Mouse (Mus musculus): ENCODE data around the gene Dhx58. TPM values are rescaled to one million over a fixed set of nuclear protein-coding genes. Genes with fewer than 3 reads are reported as not detected.

Dhx58 gene
- polyA plus RNA-seq, 1 experiment, result 13.3 TPM

DNA sequence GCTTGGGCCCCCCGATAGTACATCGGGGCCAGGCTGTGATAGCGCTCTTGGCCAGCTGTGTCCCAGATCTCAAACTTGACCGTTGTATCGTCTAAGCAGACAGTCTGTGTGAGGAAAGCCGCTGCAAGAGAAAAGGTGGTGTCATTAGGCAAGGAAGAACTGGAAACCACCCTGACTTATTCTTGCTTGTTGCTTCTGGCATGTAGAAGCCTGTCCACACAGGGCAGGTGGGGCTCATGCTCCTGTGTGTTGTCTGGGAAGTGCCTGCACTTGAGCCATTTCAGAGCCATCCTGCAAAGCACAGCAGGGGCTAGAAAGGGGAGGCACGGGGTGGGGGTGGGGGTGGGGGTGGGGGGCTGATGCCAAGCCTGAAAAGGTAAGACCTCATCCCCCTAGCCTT, 14.4 kb upstream of the Dhx58 start:
- Histone ChIP-seq H3K27ac (ENCODE audit: insufficient read depth, low read depth, low read length) (no peak overlapping the region), H3K4me1 (ENCODE audit: control insufficient read depth, insufficient read depth, insufficient read length, low read length) (peaks cover 21% of the 10 kb centered on the region), H3K27me3 (ENCODE audit: control insufficient read depth, insufficient read depth, low read length) (no peaks in the 10 kb centered on the region), H3K4me3 (ENCODE audit: low read depth, low read length) (no peak overlapping the region), H3K36me3 (ENCODE audit: control insufficient read depth, insufficient read depth, low read length) (peaks cover 44% of the 10 kb centered on the region)
- 96% methylated on average over 7 of the region's 7 CpGs for WGBS
- TF ChIP-seq POLR2A (IDR thresholded peaks at IDR 0.05; ENCODE audit: low read depth, low read length), result no peak
- no peak for TF ChIP-seq CTCF (IDR thresholded peaks at IDR 0.05; ENCODE audit: extremely low read depth, insufficient read length, insufficient replicate concordance, low read depth, low read length)

DNA sequence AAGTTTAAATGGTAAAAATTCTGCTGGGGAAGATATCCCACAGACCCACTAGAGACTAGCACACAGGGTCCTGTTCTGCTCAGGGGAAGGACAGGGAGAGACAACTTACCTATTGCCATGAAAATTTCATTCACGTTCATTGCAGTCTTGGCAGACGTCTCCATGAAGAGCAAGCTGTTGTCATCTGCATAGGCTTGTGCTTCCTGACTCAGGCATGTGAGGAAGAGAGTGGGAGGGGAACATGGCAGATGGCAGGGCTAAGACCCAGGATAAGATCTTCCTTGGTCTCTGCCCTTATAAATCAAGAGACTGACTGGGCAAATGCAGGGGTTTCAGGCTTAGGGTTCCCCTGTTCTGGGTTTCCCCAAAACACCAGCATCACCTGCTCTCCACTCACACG, 12.6 kb upstream of the Dhx58 start:
- no peaks in the 10 kb centered on the region for H3K27me3 ChIP-seq (ENCODE audit: control insufficient read depth, insufficient read depth, low read length)
- 88% methylated on average over 3 of the region's 3 CpGs for WGBS
- H3K4me3 ChIP-seq (ENCODE audit: low read depth, low read length), result no peak overlapping the region
- peaks cover 18% of the 10 kb centered on the region for H3K4me1 ChIP-seq (ENCODE audit: control insufficient read depth, insufficient read depth, insufficient read length, low read length)
- H3K27ac ChIP-seq (ENCODE audit: insufficient read depth, low read depth, low read length), result no peak overlapping the region
- H3K36me3 ChIP-seq (ENCODE audit: control insufficient read depth, insufficient read depth, low read length), result peaks cover 44% of the 10 kb centered on the region
- TF ChIP-seq POLR2A (IDR thresholded peaks at IDR 0.05; ENCODE audit: low read depth, low read length), result no peak
- no peak for TF ChIP-seq CTCF (IDR thresholded peaks at IDR 0.05; ENCODE audit: extremely low read depth, insufficient read length, insufficient replicate concordance, low read depth, low read length)

DNA sequence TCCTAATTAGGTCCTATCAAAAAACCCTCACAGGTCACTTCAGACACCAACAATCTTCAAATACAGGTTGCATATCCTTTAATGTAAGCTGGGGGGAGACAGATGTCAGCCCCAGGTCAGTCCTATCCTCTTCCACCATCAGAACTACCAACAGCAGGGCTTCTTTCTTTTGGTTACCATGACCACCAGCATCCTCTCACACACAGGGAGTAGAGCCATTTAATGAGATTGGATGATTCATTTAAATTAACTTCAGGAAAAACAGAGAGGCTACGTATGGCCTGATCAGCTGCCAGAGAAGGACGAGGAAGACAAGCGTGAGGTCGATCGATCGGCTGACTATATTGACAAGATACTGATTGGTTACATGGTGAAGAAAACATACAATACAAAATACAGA, 10.9 kb upstream of the Dhx58 start:
- Histone ChIP-seq H3K27me3 (ENCODE audit: control insufficient read depth, insufficient read depth, low read length) (no peaks in the 10 kb centered on the region), H3K4me3 (ENCODE audit: low read depth, low read length) (no peak overlapping the region), H3K27ac (ENCODE audit: insufficient read depth, low read depth, low read length) (no peak overlapping the region), H3K4me1 (ENCODE audit: control insufficient read depth, insufficient read depth, insufficient read length, low read length) (peaks cover 19% of the 10 kb centered on the region), H3K36me3 (ENCODE audit: control insufficient read depth, insufficient read depth, low read length) (peaks cover 44% of the 10 kb centered on the region)
- WGBS, result 92% methylated on average over 6 of the region's 6 CpGs
- TF ChIP-seq POLR2A (IDR thresholded peaks at IDR 0.05; ENCODE audit: low read depth, low read length), result no peak
- TF ChIP-seq CTCF (IDR thresholded peaks at IDR 0.05; ENCODE audit: extremely low read depth, insufficient read length, insufficient replicate concordance, low read depth, low read length), result no peak

DNA sequence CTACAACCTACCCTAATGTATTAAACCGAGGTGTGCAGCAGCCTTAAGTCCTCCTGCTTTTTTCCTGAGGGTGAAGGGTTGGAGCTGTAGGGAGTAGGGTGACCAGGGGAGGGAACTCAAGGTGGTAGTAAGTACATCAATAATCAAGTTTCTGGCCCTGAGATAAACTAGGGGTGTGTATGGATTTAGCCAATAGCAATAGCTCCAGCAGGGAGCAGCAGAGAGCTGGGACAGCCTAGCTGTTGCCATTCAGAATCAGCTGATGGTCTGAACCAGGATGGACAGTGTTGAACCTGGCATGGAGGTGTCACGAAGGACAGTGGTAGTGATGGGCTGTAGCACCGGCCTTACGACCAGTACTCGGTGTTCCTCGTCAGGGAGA, 10.5 kb upstream of the Dhx58 start:
- Histone ChIP-seq H3K4me3 (ENCODE audit: low read depth, low read length) (peak overlapping the region; percentile 57; the same call in 1 of the 2 replicates), H3K27ac (ENCODE audit: insufficient read depth, low read depth, low read length) (peak overlapping the region; percentile 65), H3K4me1 (ENCODE audit: control insufficient read depth, insufficient read depth, insufficient read length, low read length) (peaks cover 16% of the 10 kb centered on the region), H3K36me3 (ENCODE audit: control insufficient read depth, insufficient read depth, low read length) (peaks cover 40% of the 10 kb centered on the region), H3K27me3 (ENCODE audit: control insufficient read depth, insufficient read depth, low read length) (no peaks in the 10 kb centered on the region)
- 64% methylated on average over 6 of the region's 6 CpGs for WGBS
- TF ChIP-seq POLR2A (IDR thresholded peaks at IDR 0.05; ENCODE audit: low read depth, low read length) (no peak), CTCF (IDR thresholded peaks at IDR 0.05; ENCODE audit: extremely low read depth, insufficient read length, insufficient replicate concordance, low read depth, low read length) (peak; percentile 74; the same call in 1 of the 2 replicates)

DNA sequence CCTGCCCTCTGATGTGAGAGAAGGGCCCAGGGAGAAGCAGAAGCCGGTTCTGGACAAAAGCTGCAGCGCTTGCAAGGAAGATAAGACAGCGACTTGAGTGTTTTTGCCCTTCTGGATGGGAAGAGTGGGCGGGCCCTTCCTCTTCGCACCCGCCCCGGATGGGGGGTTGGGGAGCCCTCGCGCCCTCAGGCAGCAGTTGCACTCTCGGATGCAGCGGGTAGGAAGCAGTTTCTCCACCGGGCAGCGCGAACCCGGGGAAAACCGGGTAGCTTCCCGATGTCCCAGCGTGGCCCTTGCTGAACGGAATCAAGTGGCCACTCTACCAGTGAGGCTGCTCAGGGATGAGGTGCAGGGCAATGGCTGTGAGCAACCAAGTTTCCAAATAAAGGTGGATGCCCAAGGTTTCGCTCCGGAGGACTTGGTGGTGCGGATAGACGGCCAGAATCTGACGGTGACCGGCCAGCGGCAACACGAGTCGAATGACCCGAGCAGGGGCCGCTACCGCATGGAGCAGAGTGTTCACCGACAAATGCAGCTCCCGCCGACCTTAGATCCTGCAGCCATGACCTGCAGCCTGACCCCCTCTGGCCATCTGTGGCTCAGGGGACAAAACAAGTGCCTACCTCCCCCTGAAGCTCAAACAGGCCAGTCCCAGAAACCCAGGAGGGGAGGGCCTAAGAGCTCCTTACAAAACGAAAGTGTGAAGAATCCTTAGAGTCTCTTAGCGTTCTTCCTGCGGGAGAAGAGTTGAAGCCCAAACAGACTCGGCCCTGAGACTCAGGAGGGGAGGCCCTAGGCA, 9.9 kb upstream of the Dhx58 start, which contains the start of gene Hspb9:
Gene Hspb9, plus strand, starts transcription at position 116 of the 799 bp plus-strand sequence.
- Histone ChIP-seq H3K27me3 (ENCODE audit: control insufficient read depth, insufficient read depth, low read length) (no peaks in the 10 kb centered on the region), H3K4me1 (ENCODE audit: control insufficient read depth, insufficient read depth, insufficient read length, low read length) (peaks cover 16% of the 10 kb centered on the region), H3K36me3 (ENCODE audit: control insufficient read depth, insufficient read depth, low read length) (peaks cover 39% of the 10 kb centered on the region), H3K4me3 (ENCODE audit: low read depth, low read length) (peak within 1 kb of the TSS; percentile 57), H3K27ac (ENCODE audit: insufficient read depth, low read depth, low read length) (peak within 1 kb of the TSS; percentile 65)
- TF ChIP-seq CTCF (IDR thresholded peaks at IDR 0.05; ENCODE audit: extremely low read depth, insufficient read length, insufficient replicate concordance, low read depth, low read length) (no peak), POLR2A (IDR thresholded peaks at IDR 0.05; ENCODE audit: low read depth, low read length) (no peak; the same call in 1 of the 2 replicates)
- WGBS, result 38% methylated on average over 38 of the region's 38 CpGs

DNA sequence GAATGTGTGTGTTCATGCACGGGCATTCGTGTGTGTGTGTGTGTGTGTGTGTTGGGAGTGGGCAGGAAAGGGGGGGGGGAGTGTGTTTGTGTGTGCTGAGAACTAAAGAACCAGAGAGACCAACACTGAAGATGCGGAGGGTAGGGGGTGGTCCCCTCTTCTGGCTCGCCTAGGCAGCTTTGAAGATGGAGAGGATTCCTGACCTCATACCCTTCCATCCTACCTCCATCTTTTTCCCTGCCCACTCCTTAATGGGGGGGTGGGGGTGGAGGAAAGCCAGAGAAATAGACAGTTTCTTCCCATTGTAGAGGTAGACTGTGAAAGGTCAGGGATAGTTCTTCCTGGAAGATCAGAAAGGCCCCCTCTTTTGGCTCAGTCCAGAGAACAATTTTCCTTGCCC, 9.1 kb upstream of the Dhx58 start:
- WGBS, result 83% methylated on average over 4 of the region's 4 CpGs
- H3K27me3 ChIP-seq (ENCODE audit: control insufficient read depth, insufficient read depth, low read length), result no peaks in the 10 kb centered on the region
- H3K36me3 ChIP-seq (ENCODE audit: control insufficient read depth, insufficient read depth, low read length), result peaks cover 35% of the 10 kb centered on the region
- TF ChIP-seq CTCF (IDR thresholded peaks at IDR 0.05; ENCODE audit: extremely low read depth, insufficient read length, insufficient replicate concordance, low read depth, low read length) (no peak), POLR2A (IDR thresholded peaks at IDR 0.05; ENCODE audit: low read depth, low read length) (no peak)
- H3K4me3 ChIP-seq (ENCODE audit: low read depth, low read length), result peak overlapping the region; percentile 57
- H3K4me1 ChIP-seq (ENCODE audit: control insufficient read depth, insufficient read depth, insufficient read length, low read length), result peaks cover 16% of the 10 kb centered on the region
- H3K27ac ChIP-seq (ENCODE audit: insufficient read depth, low read depth, low read length), result 0 out of 2 replicates have a peak overlapping the region, but pooled peaks have one; percentile 35

DNA sequence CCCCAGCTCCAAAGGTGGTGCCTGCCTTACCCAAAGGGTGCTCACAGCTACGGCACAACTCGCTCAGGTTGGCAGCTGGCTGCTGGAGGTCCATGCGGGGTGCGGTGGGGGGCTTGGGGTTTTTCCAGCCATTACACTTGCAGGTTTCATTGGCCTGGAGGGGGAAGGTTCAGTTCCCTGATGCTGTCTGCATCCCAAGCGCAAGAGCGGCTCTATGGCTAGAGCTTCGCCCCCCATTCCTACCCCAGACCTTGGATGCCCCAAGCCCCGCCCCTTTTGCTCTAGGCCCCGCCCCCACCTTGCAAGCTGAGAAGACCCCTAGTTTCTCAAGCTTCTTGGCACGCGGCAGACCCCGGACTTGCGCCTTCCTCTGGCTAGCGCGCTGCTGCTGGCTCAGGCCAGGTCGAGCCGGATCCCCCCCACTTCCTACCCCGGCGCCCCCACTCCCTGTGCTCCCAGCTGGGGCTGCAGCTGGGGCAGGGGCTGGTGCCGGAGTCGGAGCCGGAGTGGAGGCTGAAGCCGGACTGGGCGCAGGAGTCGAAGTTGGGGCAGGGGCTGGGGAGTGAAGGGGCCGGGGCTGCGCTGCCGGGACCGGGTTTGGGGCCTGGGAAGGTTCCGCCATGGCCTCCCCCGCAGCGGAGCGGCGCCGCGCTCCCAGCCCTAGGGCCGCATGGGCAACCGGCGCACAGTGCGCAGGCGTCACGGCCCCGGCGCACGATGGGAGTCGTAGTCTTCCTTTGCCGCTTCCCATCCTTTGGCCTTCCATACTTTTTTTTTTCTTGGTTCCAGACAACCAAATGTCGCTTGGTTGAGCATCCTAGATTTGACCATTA, 7.9 kb upstream of the Dhx58 start, which contains the start of gene Kat2a:
Gene Kat2a, minus strand, starts transcription at position 683 of the 833 bp plus-strand sequence.
- 1% methylated on average over 47 of the region's 48 CpGs for WGBS
- peak; percentile 65 for TF ChIP-seq POLR2A (IDR thresholded peaks at IDR 0.05; ENCODE audit: low read depth, low read length)
- no peak for TF ChIP-seq CTCF (IDR thresholded peaks at IDR 0.05; ENCODE audit: extremely low read depth, insufficient read length, insufficient replicate concordance, low read depth, low read length)
- no peak within 1 kb of the TSS for H3K27ac ChIP-seq (ENCODE audit: insufficient read depth, low read depth, low read length)
- H3K36me3 ChIP-seq (ENCODE audit: control insufficient read depth, insufficient read depth, low read length), result peaks cover 31% of the 10 kb centered on the region
- no peaks in the 10 kb centered on the region for H3K27me3 ChIP-seq (ENCODE audit: control insufficient read depth, insufficient read depth, low read length)
- peak within 1 kb of the TSS; percentile 87 for H3K4me3 ChIP-seq (ENCODE audit: low read depth, low read length)
- peaks cover 16% of the 10 kb centered on the region for H3K4me1 ChIP-seq (ENCODE audit: control insufficient read depth, insufficient read depth, insufficient read length, low read length)

Data from small intestine, adult 2 months (tissue).